Mouse (Mus musculus): ENCODE measurements around the gene Hist1h2ah. TPM values are rescaled to one million over a fixed set of nuclear protein-coding genes. Genes with fewer than 3 reads are reported as not detected.

Hist1h2ah gene
- not detected for polyA plus RNA-seq (2014; fragmentation: Illumina TruSeq; extraction: RNeasy Lipid Tissue Mini Kit (QIAGEN cat#74804); ENCODE audit: low read depth, low replicate concordance)

GRCm38 (mm10) chr13:22035267-22036148 lies at the start of gene Hist1h2ah, which contains the start of gene Hist1h2bk:
Gene Hist1h2ah, minus strand, starts transcription at chr13:22035568.
Gene Hist1h2bk, plus strand, starts transcription at chr13:22035870.

GRCm38 (mm10) chr13:22084140-22084539 lies 48.8 kb upstream of the Hist1h2ah start, which contains the start of gene Vmn1r188:
Gene Vmn1r188, plus strand, starts transcription at chr13:22084440.

GRCm38 (mm10) chr13:22042568-22043502 lies 7.5 kb upstream of the Hist1h2ah start, which contains the start of the genes Hist1h2ag and Hist1h2bj:
Gene Hist1h2ag, minus strand, starts transcription at chr13:22042944.
Gene Hist1h2bj, plus strand, starts transcription at chr13:22043214.

GRCm38 (mm10) chr13:22041142-22041536 lies 5.8 kb upstream of the Hist1h2ah start, which contains the start of gene Hist1h4i:
Gene Hist1h4i, minus strand, starts transcription at chr13:22041362.

GRCm38 (mm10) chr13:22009642-22010041 lies 25.7 kb downstream of the Hist1h2ah start, which contains the start of gene Prss16:
Gene Prss16, minus strand, starts transcription at chr13:22009742.

Other genes starting within 250 kb of the Hist1h2ah start
- not detected for gene Hist1h2an, start 248.3 kb downstream of the Hist1h2ah start, polyA plus RNA-seq (2014; fragmentation: Illumina TruSeq; extraction: RNeasy Lipid Tissue Mini Kit (QIAGEN cat#74804); ENCODE audit: low read depth, low replicate concordance)
- gene Hist1h2bp, start 248.1 kb downstream of the Hist1h2ah start, polyA plus RNA-seq (2014; fragmentation: Illumina TruSeq; extraction: RNeasy Lipid Tissue Mini Kit (QIAGEN cat#74804); ENCODE audit: low read depth, low replicate concordance) = not detected
- gene Hist1h2bq, start 225.4 kb downstream of the Hist1h2ah start, polyA plus RNA-seq (2014; fragmentation: Illumina TruSeq; extraction: RNeasy Lipid Tissue Mini Kit (QIAGEN cat#74804); ENCODE audit: low read depth, low replicate concordance) = not detected
- gene Hist1h2ao, start 225.1 kb downstream of the Hist1h2ah start, polyA plus RNA-seq (2014; fragmentation: Illumina TruSeq; extraction: RNeasy Lipid Tissue Mini Kit (QIAGEN cat#74804); ENCODE audit: low read depth, low replicate concordance) = not detected
- gene Hist1h4m, start 223.8 kb downstream of the Hist1h2ah start, polyA plus RNA-seq (2014; fragmentation: Illumina TruSeq; extraction: RNeasy Lipid Tissue Mini Kit (QIAGEN cat#74804); ENCODE audit: low read depth, low replicate concordance) = not detected
- gene Hist1h4n, start 203.4 kb downstream of the Hist1h2ah start, polyA plus RNA-seq (2014; fragmentation: Illumina TruSeq; extraction: RNeasy Lipid Tissue Mini Kit (QIAGEN cat#74804); ENCODE audit: low read depth, low replicate concordance) = not detected
- not detected for gene Hist1h2ap, start 202.1 kb downstream of the Hist1h2ah start, polyA plus RNA-seq (2014; fragmentation: Illumina TruSeq; extraction: RNeasy Lipid Tissue Mini Kit (QIAGEN cat#74804); ENCODE audit: low read depth, low replicate concordance)
- 0.57 TPM for gene Hist1h2br, start 201.8 kb downstream of the Hist1h2ah start, polyA plus RNA-seq (2014; fragmentation: Illumina TruSeq; extraction: RNeasy Lipid Tissue Mini Kit (QIAGEN cat#74804); ENCODE audit: low read depth, low replicate concordance)
- gene Zfp184, start 90.5 kb downstream of the Hist1h2ah start, polyA plus RNA-seq (2014; fragmentation: Illumina TruSeq; extraction: RNeasy Lipid Tissue Mini Kit (QIAGEN cat#74804); ENCODE audit: low read depth, low replicate concordance) = 2.7 TPM
- gene Pom121l2, start 54.4 kb downstream of the Hist1h2ah start, polyA plus RNA-seq (2014; fragmentation: Illumina TruSeq; extraction: RNeasy Lipid Tissue Mini Kit (QIAGEN cat#74804); ENCODE audit: low read depth, low replicate concordance) = not detected
- gene Prss16, start 25.8 kb downstream of the Hist1h2ah start, polyA plus RNA-seq (2014; fragmentation: Illumina TruSeq; extraction: RNeasy Lipid Tissue Mini Kit (QIAGEN cat#74804); ENCODE audit: low read depth, low replicate concordance) = not detected
- gene Hist1h2bk, start 302 bp upstream of the Hist1h2ah start, polyA plus RNA-seq (2014; fragmentation: Illumina TruSeq; extraction: RNeasy Lipid Tissue Mini Kit (QIAGEN cat#74804); ENCODE audit: low read depth, low replicate concordance) = not detected
- 3.4 TPM for gene Hist1h4i, start 5.8 kb upstream of the Hist1h2ah start, polyA plus RNA-seq (2014; fragmentation: Illumina TruSeq; extraction: RNeasy Lipid Tissue Mini Kit (QIAGEN cat#74804); ENCODE audit: low read depth, low replicate concordance)
- not detected for gene Hist1h2ag, start 7.4 kb upstream of the Hist1h2ah start, polyA plus RNA-seq (2014; fragmentation: Illumina TruSeq; extraction: RNeasy Lipid Tissue Mini Kit (QIAGEN cat#74804); ENCODE audit: low read depth, low replicate concordance)
- gene Hist1h2bj, start 7.6 kb upstream of the Hist1h2ah start, polyA plus RNA-seq (2014; fragmentation: Illumina TruSeq; extraction: RNeasy Lipid Tissue Mini Kit (QIAGEN cat#74804); ENCODE audit: low read depth, low replicate concordance) = not detected
- not detected for gene Vmn1r188, start 48.9 kb upstream of the Hist1h2ah start, polyA plus RNA-seq (2014; fragmentation: Illumina TruSeq; extraction: RNeasy Lipid Tissue Mini Kit (QIAGEN cat#74804); ENCODE audit: low read depth, low replicate concordance)
- gene Vmn1r189, start 70.3 kb upstream of the Hist1h2ah start, polyA plus RNA-seq (2014; fragmentation: Illumina TruSeq; extraction: RNeasy Lipid Tissue Mini Kit (QIAGEN cat#74804); ENCODE audit: low read depth, low replicate concordance) = not detected
- not detected for gene Vmn1r191, start 148.4 kb upstream of the Hist1h2ah start, polyA plus RNA-seq (2014; fragmentation: Illumina TruSeq; extraction: RNeasy Lipid Tissue Mini Kit (QIAGEN cat#74804); ENCODE audit: low read depth, low replicate concordance)
- gene Vmn1r192, start 155.6 kb upstream of the Hist1h2ah start, polyA plus RNA-seq (2014; fragmentation: Illumina TruSeq; extraction: RNeasy Lipid Tissue Mini Kit (QIAGEN cat#74804); ENCODE audit: low read depth, low replicate concordance) = not detected
- not detected for gene Vmn1r193, start 187.6 kb upstream of the Hist1h2ah start, polyA plus RNA-seq (2014; fragmentation: Illumina TruSeq; extraction: RNeasy Lipid Tissue Mini Kit (QIAGEN cat#74804); ENCODE audit: low read depth, low replicate concordance)
- not detected for gene Vmn1r194, start 208.6 kb upstream of the Hist1h2ah start, polyA plus RNA-seq (2014; fragmentation: Illumina TruSeq; extraction: RNeasy Lipid Tissue Mini Kit (QIAGEN cat#74804); ENCODE audit: low read depth, low replicate concordance)
- not detected for gene Vmn1r195, start 235.0 kb upstream of the Hist1h2ah start, polyA plus RNA-seq (2014; fragmentation: Illumina TruSeq; extraction: RNeasy Lipid Tissue Mini Kit (QIAGEN cat#74804); ENCODE audit: low read depth, low replicate concordance)

All from kidney, adult 10 weeks (tissue).